Mouse (Mus musculus): ENCODE measurements around the gene Olfr187.

GRCm38 (mm10) chr16:59013357-59014018, 26.1 kb downstream of the Olfr187 start:
- TF ChIP-seq TAL1 (IDR thresholded peaks at IDR 0.05; ENCODE audit: low read length) (no peak), GATA1 (IDR thresholded peaks at IDR 0.05; ENCODE audit: low read length) (no peak)
